Mouse (Mus musculus) small intestine, adult 2 months (tissue): ENCODE data around the gene Stk11ip.

Source experiments
- CTCF ChIP-seq: fragments of 200-500 bp; IDR thresholded peaks from 2 replicates; pipeline ENCODE4 v1.5.1; 2012; ENCODE audit warnings: low read depth, mild to moderate bottlenecking, control low read depth, inconsistent platforms, low read length, moderate library complexity, mixed read lengths; ENCODE audit not compliant: insufficient replicate concordance, insufficient read length; ENCODE audit errors: extremely low read depth
- POLR2A ChIP-seq: fragments of 200-500 bp; IDR thresholded peaks from 2 replicates; pipeline ENCODE4 v1.6.1; 2012; ENCODE audit warnings: low read depth, mild to moderate bottlenecking, control low read depth, inconsistent platforms, low read length, moderate library complexity

DNA sequence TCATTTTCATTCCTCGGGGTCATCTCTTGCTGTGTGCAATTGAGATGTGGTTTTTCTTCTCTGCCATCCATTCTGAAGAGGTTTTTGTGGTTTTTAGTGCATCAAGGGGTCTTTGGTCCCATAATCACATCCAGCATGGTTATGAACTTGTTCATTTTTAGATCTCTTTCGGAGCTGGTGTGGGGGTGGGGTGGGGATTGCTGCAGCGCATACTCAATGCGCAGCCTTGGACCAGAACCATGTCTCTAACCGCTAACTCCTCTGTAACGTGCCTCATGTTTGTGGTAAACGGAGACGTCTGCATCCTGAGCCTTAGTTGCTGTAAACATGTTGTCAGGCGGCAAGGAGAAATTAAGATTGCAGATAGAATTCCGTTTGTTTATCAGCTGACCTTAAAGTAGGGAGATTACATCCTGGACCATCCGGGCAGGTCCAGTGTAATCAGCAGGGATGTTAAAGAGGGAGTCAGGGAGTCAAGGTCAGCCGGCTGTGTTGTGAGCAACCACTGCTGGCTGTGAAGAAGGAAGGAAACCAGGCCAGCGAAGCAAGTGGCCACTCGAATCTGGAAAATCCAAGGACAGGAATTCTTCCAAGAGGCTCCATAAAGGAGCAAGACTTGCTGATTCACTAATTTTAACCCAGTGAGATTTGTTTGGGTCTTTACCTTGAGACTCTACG, 4.5 kb upstream of the Stk11ip start:
- TF ChIP-seq POLR2A (no peak), CTCF (no peak)
